ENCODE assay signal across 18 mouse cellular contexts in the genomic region with DNA sequence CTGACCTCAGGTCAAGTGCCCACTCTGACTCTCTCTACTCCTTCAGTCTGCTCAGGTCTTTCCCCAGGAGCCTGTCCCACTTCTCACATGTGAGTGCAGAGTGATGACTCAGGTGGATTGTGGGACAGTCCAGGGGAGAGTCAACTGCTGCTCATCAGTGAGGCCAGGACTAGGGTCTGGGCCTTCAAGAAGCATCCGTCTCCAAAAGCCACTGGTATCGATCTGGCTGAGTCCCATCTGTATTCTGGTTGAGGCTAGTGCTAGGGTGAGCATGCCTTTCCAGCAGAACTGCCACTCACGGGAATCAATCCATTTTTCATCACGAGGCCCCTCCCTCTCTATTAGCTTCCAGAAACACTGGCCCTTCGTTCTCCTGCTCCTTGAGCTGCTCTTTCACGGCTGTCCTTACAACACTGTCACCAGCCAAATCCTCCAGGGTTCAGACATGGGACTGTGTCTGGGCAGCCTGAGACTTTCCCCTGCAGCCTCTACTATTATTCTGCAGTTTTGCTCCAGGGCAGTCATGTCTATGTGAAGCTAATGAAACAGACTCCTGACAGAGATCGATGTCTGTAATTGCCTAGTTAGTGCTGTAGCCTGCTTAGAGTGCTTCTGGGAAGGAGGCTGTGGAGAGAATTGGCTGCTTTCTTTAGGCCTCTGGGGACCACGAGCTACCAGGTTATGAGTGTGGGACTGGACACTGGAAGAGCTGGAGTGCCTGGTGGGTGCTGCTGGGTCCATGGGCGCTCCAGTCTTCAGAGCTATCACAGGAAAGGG.
DNase-seq lines count a peak whose midpoint lies in the region; ATAC-seq and TF ChIP-seq lines count a peak whose summit lies in the region.
"Had no signal": no experiment of that assay in that cellular context is flagged by ENCODE, and none has a peak within 500 bp of the region (broad histone marks: within the 10 kb centered on the region; RNA-seq: fewer than 3 reads in every experiment).

No protein-coding gene starts in this region.

- no peak overlapping the region for H3K4me2 ChIP-seq in midbrain, embryonic 11.5 days
- H3K4me2 ChIP-seq in hindbrain, postnatal 0 days (ENCODE audit: low read depth, low read length), result no peak overlapping the region
- H3K4me2 ChIP-seq in neural tube, embryonic 14.5 days (ENCODE audit: low read depth, low read length), result no peak overlapping the region
- H3K4me2 ChIP-seq: stomach, embryonic 15.5 days had no signal

- H3K9me3 ChIP-seq in midbrain, embryonic 11.5 days (ENCODE audit: control insufficient read depth, low read length), result no peaks in the 10 kb centered on the region
- no peaks in the 10 kb centered on the region for H3K9me3 ChIP-seq in midbrain, embryonic 10.5 days (replicated peaks)
- H3K9me3 ChIP-seq in hindbrain, postnatal 0 days (ENCODE audit: low read length), result no peaks in the 10 kb centered on the region
- no peaks in the 10 kb centered on the region for H3K9me3 ChIP-seq in neural tube, embryonic 14.5 days (ENCODE audit: control insufficient read depth, low read length)
- H3K9me3 ChIP-seq: stomach, embryonic 15.5 days had no signal

- H3K4me1 ChIP-seq in midbrain, embryonic 11.5 days (ENCODE audit: control insufficient read depth, insufficient read depth, low read length), result no peaks in the 10 kb centered on the region
- no peaks in the 10 kb centered on the region for H3K4me1 ChIP-seq in midbrain, embryonic 10.5 days
- H3K4me1 ChIP-seq in hindbrain, postnatal 0 days (ENCODE audit: insufficient read depth, low read length), result no peaks in the 10 kb centered on the region
- no peaks in the 10 kb centered on the region for H3K4me1 ChIP-seq in neural tube, embryonic 14.5 days (ENCODE audit: control insufficient read depth, insufficient read depth, low read length)
- H3K4me1 ChIP-seq: stomach, embryonic 15.5 days had no signal

- WGBS in midbrain, embryonic 11.5 days, result 88% methylated on average over 9 of the region's 9 CpGs
- 91% methylated on average over 9 of the region's 9 CpGs for WGBS in midbrain, embryonic 10.5 days
- WGBS in hindbrain, postnatal 0 days, result 61% methylated on average over 9 of the region's 9 CpGs
- 71% methylated on average over 9 of the region's 9 CpGs for WGBS in neural tube, embryonic 14.5 days

- DNase-seq in cerebellum, adult 9-10 months, result no peak
- DNase-seq in midbrain, embryonic 11.5 days (ENCODE audit: low spot score, missing footprints), result no peak
- no peak for DNase-seq in midbrain, embryonic 10.5 days (ENCODE audit: low spot score)
- peak; percentile 43 for DNase-seq in hindbrain, postnatal 0 days (ENCODE audit: low spot score)
- DNase-seq in B cell, adult 2 months, result no peak
- DNase-seq in frontal cortex, postnatal 36 days (ENCODE audit: low spot score in 2 of 2), result no peak
- DNase-seq: cerebellum, postnatal 10 days; gastrocnemius, postnatal 14 days; kidney, postnatal 4 days; liver; liver, postnatal 0 days; lung, postnatal 4 days; spleen, adult 18-20 months; thymus, adult 2 months had no signal

- H3K4me3 ChIP-seq in midbrain, embryonic 11.5 days (ENCODE audit: low read depth, low read length), result no peak overlapping the region
- H3K4me3 ChIP-seq in midbrain, embryonic 10.5 days, result no peak overlapping the region
- no peak overlapping the region for H3K4me3 ChIP-seq in hindbrain, postnatal 0 days (ENCODE audit: low read length)
- no peak overlapping the region for H3K4me3 ChIP-seq in neural tube, embryonic 14.5 days (ENCODE audit: low read depth, low read length)
- H3K4me3 ChIP-seq: stomach, embryonic 15.5 days had no signal

- no peaks in the 10 kb centered on the region for H3K36me3 ChIP-seq in midbrain, embryonic 11.5 days (ENCODE audit: control insufficient read depth, insufficient read depth, low read length)
- H3K36me3 ChIP-seq in midbrain, embryonic 10.5 days, result no peaks in the 10 kb centered on the region
- no peaks in the 10 kb centered on the region for H3K36me3 ChIP-seq in hindbrain, postnatal 0 days (ENCODE audit: insufficient read depth, low read length)
- H3K36me3 ChIP-seq in neural tube, embryonic 14.5 days (ENCODE audit: control insufficient read depth, insufficient read depth, low read length), result no peaks in the 10 kb centered on the region
- H3K36me3 ChIP-seq: stomach, embryonic 15.5 days had no signal

- H3K9ac ChIP-seq in midbrain, embryonic 11.5 days (ENCODE audit: low read length), result no peak overlapping the region
- no peak overlapping the region for H3K9ac ChIP-seq in hindbrain, postnatal 0 days (replicated peaks; ENCODE audit: low read length)
- no peak overlapping the region for H3K9ac ChIP-seq in neural tube, embryonic 14.5 days (replicated peaks; ENCODE audit: low read depth, low read length)
- H3K9ac ChIP-seq: liver, postnatal 0 days; stomach, embryonic 15.5 days had no signal

- TF ChIP-seq CTCF in hindbrain, postnatal 0 days (IDR thresholded peaks at IDR 0.05; ENCODE audit: low read depth), result no peak

- no peak overlapping the region for H3K27ac ChIP-seq in midbrain, embryonic 11.5 days (ENCODE audit: low read depth, low read length)
- no peak overlapping the region for H3K27ac ChIP-seq in midbrain, embryonic 10.5 days (replicated peaks)
- H3K27ac ChIP-seq in hindbrain, postnatal 0 days, result no peak overlapping the region
- no peak overlapping the region for H3K27ac ChIP-seq in neural tube, embryonic 14.5 days (ENCODE audit: low read depth, low read length)
- H3K27ac ChIP-seq: stomach, embryonic 15.5 days had no signal

- H3K27me3 ChIP-seq in midbrain, embryonic 11.5 days (ENCODE audit: control insufficient read depth, insufficient read depth, low read length), result no peaks in the 10 kb centered on the region
- H3K27me3 ChIP-seq in midbrain, embryonic 10.5 days (ENCODE audit: low read depth, poor library complexity, severe bottlenecking), result peaks cover 3% of the 10 kb centered on the region; the same call in 1 of the 2 replicates
- no peaks in the 10 kb centered on the region for H3K27me3 ChIP-seq in hindbrain, postnatal 0 days (ENCODE audit: insufficient read depth, low read length)
- no peaks in the 10 kb centered on the region for H3K27me3 ChIP-seq in neural tube, embryonic 14.5 days (ENCODE audit: control insufficient read depth, insufficient read depth, low read length)
- H3K27me3 ChIP-seq: stomach, embryonic 15.5 days had no signal

- ATAC-seq in cerebellum, adult (ENCODE audit: insufficient number of reproducible peaks, low FRiP score, low TSS enrichment), result 0 out of 2 replicates have a peak, but pooled peaks have one; percentile 27
- 0 out of 2 replicates have a peak, but pooled peaks have one; percentile 38 for ATAC-seq in midbrain, embryonic 11.5 days (ENCODE audit: low FRiP score)
- ATAC-seq in hindbrain, postnatal 0 days, result peak; percentile 27; the same call in 1 of the 2 replicates
- ATAC-seq in neural tube, embryonic 14.5 days (ENCODE audit: low read depth), result peak; percentile 63; the same call in 1 of the 2 replicates
- ATAC-seq: inflammation-experienced regulatory T-cells, adult 6 months; liver, postnatal 0 days had no signal
